Mouse (Mus musculus): ENCODE results near the gene Pip5k1b. TPM values are rescaled to one million over a fixed set of nuclear protein-coding genes. Genes with fewer than 3 reads are reported as not detected.

Gene Pip5k1b
- polyA plus RNA-seq, 1 experiment from 2014 or later: 1.2 TPM

- Histone ChIP-seq H3K27me3 (replicated peaks; ENCODE audit: low read depth, poor library complexity, severe bottlenecking) (no peaks in the 10 kb centered on the region), H3K4me3 (no peak overlapping the region), H3K36me3 (replicated peaks) (no peaks in the 10 kb centered on the region), H3K4me1 (0 out of 2 replicates have a peak, but pooled peaks cover 5% of the 10 kb centered on the region), H3K9me3 (no peaks in the 10 kb centered on the region), H3K27ac (replicated peaks) (no peak overlapping the region)
- 92% methylated on average over 10 of the region's 10 CpGs for WGBS
- no peak for DNase-seq (ENCODE audit: low spot score)
Observed at GRCm38 (mm10) chr19:24540952-24541668, 14.6 kb downstream of the Pip5k1b start.

DNA sequence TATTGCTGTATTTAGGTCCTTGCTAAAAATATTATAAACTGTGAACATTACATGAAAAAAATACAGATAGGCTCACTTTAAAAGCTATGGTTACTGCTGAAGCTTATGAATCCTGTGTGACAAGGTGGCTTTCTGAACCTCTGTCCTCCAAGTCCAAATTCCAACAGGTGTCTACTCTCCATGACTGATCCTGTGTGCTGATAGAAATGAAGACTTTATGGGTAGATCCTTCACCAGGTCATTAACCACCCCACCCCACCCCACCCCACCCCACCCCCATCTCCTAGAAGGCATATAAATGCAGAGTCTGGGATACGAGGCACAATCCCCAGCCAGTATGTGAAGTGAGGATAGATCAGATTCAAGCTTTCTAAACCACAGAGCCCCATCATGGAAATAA, 16.6 kb downstream of the Pip5k1b start:
- no peak for DNase-seq (ENCODE audit: low spot score)
- no peak overlapping the region for H3K4me3 ChIP-seq
- H3K9me3 ChIP-seq: no peaks in the 10 kb centered on the region
- H3K4me1 ChIP-seq: 0 out of 2 replicates have a peak, but pooled peaks cover 5% of the 10 kb centered on the region
- no peaks in the 10 kb centered on the region for H3K27me3 ChIP-seq (replicated peaks; ENCODE audit: low read depth, poor library complexity, severe bottlenecking)
- H3K27ac ChIP-seq (replicated peaks): no peak overlapping the region
- H3K36me3 ChIP-seq (replicated peaks): no peaks in the 10 kb centered on the region
- 93% methylated on average over 1 of the region's 1 CpGs for WGBS

- Histone ChIP-seq H3K27me3 (replicated peaks; ENCODE audit: low read depth, poor library complexity, severe bottlenecking) (no peaks in the 10 kb centered on the region), H3K4me3 (no peak overlapping the region), H3K4me1 (0 out of 2 replicates have a peak, but pooled peaks cover 5% of the 10 kb centered on the region), H3K36me3 (replicated peaks) (no peaks in the 10 kb centered on the region), H3K27ac (replicated peaks) (no peak overlapping the region), H3K9me3 (no peaks in the 10 kb centered on the region)
- no peak for DNase-seq (ENCODE audit: low spot score)
- WGBS: 91% methylated on average over 6 of the region's 6 CpGs
Observed at GRCm38 (mm10) chr19:24538181-24538580, 17.5 kb downstream of the Pip5k1b start.

DNA sequence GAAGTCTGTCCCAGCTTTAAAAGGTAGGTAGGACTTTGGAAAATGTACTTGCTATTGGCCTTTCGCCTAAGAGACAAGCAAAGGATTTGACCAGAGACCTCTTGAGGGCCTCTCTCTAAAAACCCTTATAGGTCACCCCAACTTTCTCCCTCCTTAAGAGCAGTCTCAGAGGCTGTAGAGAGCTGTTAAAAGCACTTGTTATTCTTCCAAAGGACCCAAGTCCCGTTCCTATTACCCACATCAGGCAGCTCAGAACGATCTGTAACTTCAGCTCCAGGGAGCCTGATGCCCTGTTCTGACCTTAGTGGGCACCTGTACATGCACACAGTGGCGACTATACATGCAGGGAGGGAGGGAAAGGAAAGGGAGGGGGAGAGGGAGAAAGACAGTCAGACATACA, 18.0 kb downstream of the Pip5k1b start:
- no peak for DNase-seq (ENCODE audit: low spot score)
- H3K9me3 ChIP-seq: no peaks in the 10 kb centered on the region
- no peak overlapping the region for H3K27ac ChIP-seq (replicated peaks)
- WGBS: 85% methylated on average over 4 of the region's 4 CpGs
- H3K4me3 ChIP-seq: no peak overlapping the region
- 0 out of 2 replicates have a peak, but pooled peaks cover 5% of the 10 kb centered on the region for H3K4me1 ChIP-seq
- H3K27me3 ChIP-seq (replicated peaks; ENCODE audit: low read depth, poor library complexity, severe bottlenecking): no peaks in the 10 kb centered on the region
- no peaks in the 10 kb centered on the region for H3K36me3 ChIP-seq (replicated peaks)

- Histone ChIP-seq H3K36me3 (replicated peaks) (no peaks in the 10 kb centered on the region), H3K4me3 (no peak overlapping the region)
- WGBS: 83% methylated on average over 5 of the region's 5 CpGs
Observed at GRCm38 (mm10) chr19:24536920-24537319, 18.8 kb downstream of the Pip5k1b start.

DNA sequence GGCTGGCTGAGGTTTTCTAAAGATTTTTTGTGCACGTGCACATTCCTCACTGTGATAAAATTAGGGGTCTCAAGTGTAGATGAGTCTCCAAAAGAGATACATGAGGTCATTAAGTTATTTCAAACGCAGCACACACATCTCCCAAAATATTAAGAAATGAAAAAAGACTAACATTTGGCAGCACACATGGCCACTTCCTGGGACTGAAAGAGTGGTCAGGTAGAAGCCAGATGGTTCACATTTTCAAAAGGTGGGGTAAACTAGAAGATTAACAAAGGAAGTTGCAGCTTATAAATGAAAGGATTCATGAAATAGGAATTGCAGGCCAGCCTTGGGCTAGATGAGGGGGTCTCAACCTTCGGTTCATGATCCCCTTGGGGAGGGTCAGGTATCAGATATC, 19.4 kb downstream of the Pip5k1b start:
- 81% methylated on average over 3 of the region's 3 CpGs for WGBS
- no peak overlapping the region for H3K4me3 ChIP-seq
- H3K4me1 ChIP-seq: 0 out of 2 replicates have a peak, but pooled peaks cover 5% of the 10 kb centered on the region
- H3K27me3 ChIP-seq (replicated peaks; ENCODE audit: low read depth, poor library complexity, severe bottlenecking): no peaks in the 10 kb centered on the region
- DNase-seq (ENCODE audit: low spot score): no peak
- no peaks in the 10 kb centered on the region for H3K36me3 ChIP-seq (replicated peaks)
- no peaks in the 10 kb centered on the region for H3K9me3 ChIP-seq
- no peak overlapping the region for H3K27ac ChIP-seq (replicated peaks)

More at GRCm38 (mm10) chr19:24536920-24537319, 18.8 kb downstream of the Pip5k1b start:
- H3K4me1 ChIP-seq: 0 out of 2 replicates have a peak, but pooled peaks cover 5% of the 10 kb centered on the region
- DNase-seq (ENCODE audit: low spot score): no peak
- H3K9me3 ChIP-seq: no peaks in the 10 kb centered on the region
- no peaks in the 10 kb centered on the region for H3K27me3 ChIP-seq (replicated peaks; ENCODE audit: low read depth, poor library complexity, severe bottlenecking)
- no peak overlapping the region for H3K27ac ChIP-seq (replicated peaks)

DNA sequence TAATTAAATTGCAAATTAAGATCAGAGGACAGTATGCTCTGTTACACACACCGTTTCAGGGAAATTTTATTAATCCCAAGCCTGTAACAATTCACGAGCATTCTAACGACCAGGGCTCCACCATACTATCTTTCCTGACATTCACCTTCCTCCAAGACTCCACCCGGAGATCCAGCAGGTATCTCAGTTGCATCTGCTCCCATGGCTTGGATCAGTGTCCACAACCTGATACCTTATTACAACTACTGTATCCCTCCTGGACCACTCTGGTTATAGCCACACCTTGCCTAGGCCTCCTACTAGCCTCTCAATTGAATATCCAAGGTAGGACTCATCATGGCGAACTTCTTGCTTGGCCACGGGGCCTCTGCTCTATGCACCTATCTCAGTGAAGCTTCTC, 20.5 kb downstream of the Pip5k1b start:
- no peaks in the 10 kb centered on the region for H3K27me3 ChIP-seq (replicated peaks; ENCODE audit: low read depth, poor library complexity, severe bottlenecking)
- no peaks in the 10 kb centered on the region for H3K36me3 ChIP-seq (replicated peaks)
- H3K9me3 ChIP-seq: no peaks in the 10 kb centered on the region
- H3K27ac ChIP-seq (replicated peaks): no peak overlapping the region
- no peak overlapping the region for H3K4me3 ChIP-seq
- H3K4me1 ChIP-seq: 0 out of 2 replicates have a peak, but pooled peaks cover 5% of the 10 kb centered on the region
- no peak for DNase-seq (ENCODE audit: low spot score)
- 90% methylated on average over 6 of the region's 6 CpGs for WGBS

DNA sequence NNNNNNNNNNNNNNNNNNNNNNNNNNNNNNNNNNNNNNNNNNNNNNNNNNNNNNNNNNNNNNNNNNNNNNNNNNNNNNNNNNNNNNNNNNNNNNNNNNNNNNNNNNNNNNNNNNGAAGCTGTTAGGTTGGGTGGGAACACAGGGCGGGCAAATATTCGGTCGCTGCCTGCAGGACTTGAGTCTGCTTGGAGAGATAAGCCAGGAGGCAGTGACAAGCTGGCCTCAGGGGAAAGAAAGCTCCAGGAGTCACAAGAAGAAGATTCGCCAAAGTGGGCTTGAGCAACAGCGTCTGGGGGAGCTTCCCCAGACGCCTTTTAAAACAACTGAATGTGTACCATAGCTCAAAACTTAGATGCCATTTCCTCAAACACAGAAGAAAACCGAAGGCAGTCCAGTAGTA, 20.9 kb downstream of the Pip5k1b start:
- Histone ChIP-seq H3K4me3 (no peak overlapping the region), H3K27ac (replicated peaks) (no peak overlapping the region), H3K9me3 (no peaks in the 10 kb centered on the region), H3K4me1 (0 out of 2 replicates have a peak, but pooled peaks cover 5% of the 10 kb centered on the region), H3K27me3 (replicated peaks; ENCODE audit: low read depth, poor library complexity, severe bottlenecking) (no peaks in the 10 kb centered on the region), H3K36me3 (replicated peaks) (no peaks in the 10 kb centered on the region)
- WGBS: 86% methylated on average over 7 of the region's 7 CpGs
- DNase-seq (ENCODE audit: low spot score): no peak

DNA sequence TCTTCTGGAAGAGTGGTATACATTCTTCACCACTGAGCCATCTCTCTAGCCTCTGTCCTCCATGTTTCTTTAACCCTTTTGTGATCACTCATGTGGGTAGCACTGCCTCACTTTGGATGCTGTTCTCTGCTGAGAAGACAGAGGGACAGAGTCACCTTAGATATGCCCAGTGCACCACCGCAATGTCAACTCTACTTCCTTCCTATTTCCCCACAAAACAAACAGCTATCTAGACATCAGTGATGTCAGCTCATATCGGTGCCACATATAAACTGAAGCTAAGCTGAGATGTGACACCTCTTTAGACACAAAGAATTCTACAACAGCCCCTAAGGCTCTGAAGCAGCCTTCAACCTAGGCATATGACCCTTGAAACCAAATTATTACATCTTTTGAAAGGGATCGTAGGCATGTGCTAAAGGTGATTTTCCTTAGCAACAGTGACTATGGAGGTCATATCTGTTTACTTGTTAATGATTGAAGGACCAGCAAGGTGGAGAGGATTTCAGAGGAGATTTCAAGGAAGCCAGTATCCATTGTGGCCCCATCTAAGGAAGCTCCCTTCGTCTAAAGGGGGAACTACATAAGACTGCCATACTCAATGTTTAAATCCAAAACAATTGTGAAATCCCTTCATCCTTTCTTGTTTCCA, 26.6 kb downstream of the Pip5k1b start:
- no peaks in the 10 kb centered on the region for H3K36me3 ChIP-seq (replicated peaks)
- no peaks in the 10 kb centered on the region; the same call in 1 of the 2 replicates for H3K4me1 ChIP-seq
- H3K27me3 ChIP-seq (replicated peaks; ENCODE audit: low read depth, poor library complexity, severe bottlenecking): no peaks in the 10 kb centered on the region
- WGBS: 90% methylated on average over 4 of the region's 4 CpGs
- no peak overlapping the region for H3K4me3 ChIP-seq
- no peak overlapping the region for H3K27ac ChIP-seq (replicated peaks)
- DNase-seq (ENCODE audit: low spot score): no peak
- no peaks in the 10 kb centered on the region for H3K9me3 ChIP-seq

DNA sequence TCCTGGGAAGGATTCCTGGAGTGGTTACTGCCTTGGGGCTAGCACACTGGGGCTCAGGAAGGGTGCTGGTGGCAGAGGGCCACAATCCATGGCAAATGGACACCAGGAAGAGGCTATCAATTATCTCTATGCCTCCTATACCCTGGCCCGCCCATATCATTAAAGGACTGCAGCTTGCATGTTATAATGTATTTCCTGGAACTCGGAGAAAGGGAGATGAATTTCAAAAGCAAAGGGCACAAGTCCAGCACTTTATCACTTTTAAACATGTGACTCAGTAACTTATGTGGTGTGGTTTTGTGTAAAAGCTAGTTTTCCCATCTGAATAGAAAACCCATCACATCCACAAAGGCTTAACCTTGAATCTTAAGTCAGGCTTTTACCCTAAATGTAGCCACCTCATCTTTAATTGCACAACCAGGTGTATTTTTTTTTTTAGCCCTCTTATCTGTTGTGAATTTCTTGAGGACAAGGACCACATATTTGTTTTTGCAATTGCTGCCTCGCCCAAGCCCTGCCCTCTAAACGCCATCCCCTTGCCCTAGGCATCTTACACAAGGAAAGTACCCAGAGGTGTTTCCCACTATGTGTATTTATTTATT, 27.4 kb downstream of the Pip5k1b start:
- DNase-seq (ENCODE audit: low spot score): no peak
- no peaks in the 10 kb centered on the region for H3K36me3 ChIP-seq (replicated peaks)
- no peaks in the 10 kb centered on the region for H3K9me3 ChIP-seq
- WGBS: 85% methylated on average over 4 of the region's 4 CpGs
- H3K4me3 ChIP-seq: no peak overlapping the region
- H3K27ac ChIP-seq (replicated peaks): no peak overlapping the region
- no peaks in the 10 kb centered on the region for H3K27me3 ChIP-seq (replicated peaks; ENCODE audit: low read depth, poor library complexity, severe bottlenecking)
- no peaks in the 10 kb centered on the region; the same call in 1 of the 2 replicates for H3K4me1 ChIP-seq

DNA sequence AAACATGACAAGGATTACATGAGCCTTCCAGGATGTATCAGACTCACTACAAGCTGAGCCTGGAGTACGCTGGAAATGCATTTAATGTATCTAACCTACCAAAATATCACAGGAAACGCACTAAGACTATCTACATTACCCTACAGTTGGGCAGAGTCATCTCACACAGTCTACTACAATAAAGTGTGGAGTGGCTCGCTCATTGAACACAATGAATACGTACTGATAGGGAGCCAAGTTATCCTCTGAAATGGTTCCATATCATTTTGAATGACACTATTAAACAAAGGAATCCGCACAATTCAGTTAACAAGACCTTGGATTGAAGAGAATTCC, 28.1 kb downstream of the Pip5k1b start:
- H3K4me3 ChIP-seq: no peak overlapping the region
- DNase-seq (ENCODE audit: low spot score): no peak
- H3K36me3 ChIP-seq (replicated peaks): no peaks in the 10 kb centered on the region
- no peaks in the 10 kb centered on the region for H3K27me3 ChIP-seq (replicated peaks; ENCODE audit: low read depth, poor library complexity, severe bottlenecking)
- no peaks in the 10 kb centered on the region for H3K9me3 ChIP-seq
- no peak overlapping the region for H3K27ac ChIP-seq (replicated peaks)
- no peaks in the 10 kb centered on the region; the same call in 1 of the 2 replicates for H3K4me1 ChIP-seq
- WGBS: 91% methylated on average over 5 of the region's 5 CpGs

- Histone ChIP-seq H3K4me1 (no peaks in the 10 kb centered on the region; the same call in 1 of the 2 replicates), H3K27me3 (replicated peaks; ENCODE audit: low read depth, poor library complexity, severe bottlenecking) (no peaks in the 10 kb centered on the region), H3K9me3 (no peaks in the 10 kb centered on the region), H3K27ac (replicated peaks) (no peak overlapping the region), H3K36me3 (replicated peaks) (no peaks in the 10 kb centered on the region), H3K4me3 (no peak overlapping the region)
- 84% methylated on average over 15 of the region's 15 CpGs for WGBS
- DNase-seq (ENCODE audit: low spot score): no peak
Observed at GRCm38 (mm10) chr19:24526731-24527612, 28.7 kb downstream of the Pip5k1b start.

All from embryonic facial prominence, embryonic 10.5 days (tissue).